Mouse (Mus musculus) intestine, embryonic 16.5 days (tissue): Measurements from ENCODE around the gene Mocs1. TPM values are rescaled to one million over a fixed set of nuclear protein-coding genes. Genes with fewer than 3 reads are reported as not detected.
"Not testable (repeated sequence)": the region's sequence is repeated elsewhere in the genome, so short reads cannot be mapped to it uniquely, and the experiment has no call there.

Experiments used
- ATAC-seq: fragments of 200-750 bp; cut with Nextera tagmentation; 2 replicates; pipeline ENCODE4 v1.8.0; 2017; ENCODE audit warnings: moderate TSS enrichment, moderate library complexity
- H3K27ac ChIP-seq: fragments of 300-500 bp; sonication (generic); 2 replicates; pipeline ENCODE4 v1.5.1; 2014; ENCODE audit warnings: mild to moderate bottlenecking, low read length
- H3K27me3 ChIP-seq: fragments of 300-500 bp; sonication (generic); replicated peaks from 2 replicates; pipeline ENCODE4 v1.6.1; 2014; ENCODE audit warnings: low read length, control low read depth, mixed read lengths; ENCODE audit not compliant: control insufficient read depth, insufficient read depth
- H3K36me3 ChIP-seq: fragments of 300-500 bp; sonication (generic); 2 replicates; pipeline ENCODE4 v1.6.1; 2014; ENCODE audit warnings: low read length, control low read depth; ENCODE audit not compliant: control insufficient read depth, insufficient read depth
- H3K4me1 ChIP-seq: fragments of 300-500 bp; sonication (generic); 2 replicates; pipeline ENCODE4 v1.6.1; 2014; ENCODE audit warnings: low read length, control low read depth, mixed read lengths; ENCODE audit not compliant: control insufficient read depth, insufficient read depth
- H3K4me2 ChIP-seq: fragments of 300-500 bp; sonication (generic); 2 replicates; pipeline ENCODE4 v1.6.1; 2014; ENCODE audit warnings: low read depth, low read length, control low read depth
- H3K4me3 ChIP-seq: fragments of 300-500 bp; sonication (generic); 2 replicates; pipeline ENCODE4 v1.5.1; 2014; ENCODE audit warnings: mild to moderate bottlenecking, low read length
- H3K9ac ChIP-seq: fragments of 300-500 bp; sonication (generic); 2 replicates; pipeline ENCODE4 v1.6.1; 2014; ENCODE audit warnings: low read depth, low read length
- H3K9me3 ChIP-seq: fragments of 300-500 bp; sonication (generic); 2 replicates; pipeline ENCODE4 v1.6.1; 2016; ENCODE audit warnings: low read length, control low read depth; ENCODE audit not compliant: control insufficient read depth
- WGBS: fragments of 180-500 bp; shearing (Covaris S2); extraction: QIAGEN DNeasy Blood & Tissue Kit; methylation state at CpG from one replicate; pipeline ENCODE4 v1.1.7; 2014; 5-methylcytosine and 5-hydroxymethylcytosine counted together
- polyA plus RNA-seq: library from polyadenylated mRNA; unstranded; fragments of >200 nt; fragmentation: Nextera tagmentation; extraction: Ambion mirVana; gene quantifications from 2 replicates; pipeline ENCODE4 v1.2.1, GENCODE M21; 2015

The Mocs1 gene
- polyA plus RNA-seq, 1 experiment from 2014 or later = 11.4 TPM

GRCm38 (mm10) chr17:49437306-49437705 lies 9.1 kb downstream of the Mocs1 start:
- not testable (repeated sequence) for ATAC-seq, H3K4me3 ChIP-seq, H3K9me3 ChIP-seq, H3K27ac ChIP-seq, H3K4me2 ChIP-seq, H3K9ac ChIP-seq, H3K27me3 ChIP-seq
- peaks cover 20% of the 10 kb centered on the region for H3K36me3 ChIP-seq
- H3K4me1 ChIP-seq = peaks cover 12% of the 10 kb centered on the region

- Histone ChIP-seq H3K27me3 (no peaks in the 10 kb centered on the region), H3K9ac (no peak overlapping the region), H3K36me3 (peaks cover 20% of the 10 kb centered on the region), H3K9me3 (no peaks in the 10 kb centered on the region), H3K27ac (no peak overlapping the region), H3K4me3 (no peak overlapping the region), H3K4me2 (no peak overlapping the region), H3K4me1 (peaks cover 6% of the 10 kb centered on the region)
- peak; percentile 63 for ATAC-seq
- 68% methylated on average over 12 of the region's 12 CpGs for WGBS
These were observed 10.8 kb downstream of the Mocs1 start for GRCm38 (mm10) chr17:49438822-49439574.

GRCm38 (mm10) chr17:49439706-49440105 lies 11.5 kb downstream of the Mocs1 start:
- WGBS = 88% methylated on average over 4 of the region's 4 CpGs
- ATAC-seq = no peak
- H3K9ac ChIP-seq = no peak overlapping the region
- H3K27ac ChIP-seq = no peak overlapping the region
- H3K9me3 ChIP-seq = no peaks in the 10 kb centered on the region
- no peak overlapping the region for H3K4me3 ChIP-seq
- H3K4me2 ChIP-seq = no peak overlapping the region
- H3K36me3 ChIP-seq = peaks cover 15% of the 10 kb centered on the region
- no peaks in the 10 kb centered on the region for H3K27me3 ChIP-seq
- peaks cover 6% of the 10 kb centered on the region for H3K4me1 ChIP-seq

- H3K4me3 ChIP-seq = no peak overlapping the region
- H3K36me3 ChIP-seq = peaks cover 7% of the 10 kb centered on the region
- peaks cover 6% of the 10 kb centered on the region for H3K4me1 ChIP-seq
- no peak overlapping the region for H3K9ac ChIP-seq
- no peaks in the 10 kb centered on the region for H3K27me3 ChIP-seq
- H3K27ac ChIP-seq = no peak overlapping the region
- H3K4me2 ChIP-seq = no peak overlapping the region
- no peaks in the 10 kb centered on the region for H3K9me3 ChIP-seq
- ATAC-seq = peak; percentile 62; the same call in 1 of the 2 replicates
- WGBS = 68% methylated on average over 14 of the region's 14 CpGs
These were observed 12.4 kb downstream of the Mocs1 start for GRCm38 (mm10) chr17:49440331-49441130.

GRCm38 (mm10) chr17:49442841-49443240 lies 14.7 kb downstream of the Mocs1 start:
- H3K4me2 ChIP-seq, H3K9me3 ChIP-seq, H3K4me1 ChIP-seq, ATAC-seq, H3K4me3 ChIP-seq, H3K27ac ChIP-seq, H3K36me3 ChIP-seq, H3K27me3 ChIP-seq, H3K9ac ChIP-seq: not testable (repeated sequence)
- WGBS = 60% methylated on average over 3 of the region's 3 CpGs

- H3K4me1 ChIP-seq = peaks cover 14% of the 10 kb centered on the region
- peak; percentile 57 for ATAC-seq
- H3K27me3 ChIP-seq = no peaks in the 10 kb centered on the region
- no peak overlapping the region for H3K27ac ChIP-seq
- 56% methylated on average over 8 of the region's 9 CpGs for WGBS
- no peak overlapping the region for H3K4me3 ChIP-seq
- H3K36me3 ChIP-seq = peaks cover 3% of the 10 kb centered on the region; the same call in 1 of the 2 replicates
- H3K9ac ChIP-seq = no peak overlapping the region
- no peaks in the 10 kb centered on the region for H3K9me3 ChIP-seq
- H3K4me2 ChIP-seq = no peak overlapping the region
These were observed 20.5 kb downstream of the Mocs1 start for GRCm38 (mm10) chr17:49448570-49449229.

GRCm38 (mm10) chr17:49449230-49449608 lies 21.1 kb downstream of the Mocs1 start:
- no peak overlapping the region for H3K4me2 ChIP-seq
- peaks cover 8% of the 10 kb centered on the region for H3K36me3 ChIP-seq
- H3K9ac ChIP-seq = no peak overlapping the region
- WGBS = 80% methylated on average over 8 of the region's 8 CpGs
- H3K4me3 ChIP-seq = no peak overlapping the region
- no peak overlapping the region for H3K27ac ChIP-seq
- ATAC-seq = peak; percentile 54; the same call in 1 of the 2 replicates
- H3K4me1 ChIP-seq = peaks cover 14% of the 10 kb centered on the region
- no peaks in the 10 kb centered on the region for H3K9me3 ChIP-seq
- H3K27me3 ChIP-seq = no peaks in the 10 kb centered on the region

- H3K4me3 ChIP-seq = no peak overlapping the region
- no peak overlapping the region for H3K27ac ChIP-seq
- H3K36me3 ChIP-seq = peaks cover 12% of the 10 kb centered on the region
- WGBS = 56% methylated on average over 6 of the region's 6 CpGs
- no peak for ATAC-seq
- H3K4me1 ChIP-seq = peaks cover 14% of the 10 kb centered on the region
- H3K9me3 ChIP-seq = no peaks in the 10 kb centered on the region
- no peak overlapping the region for H3K9ac ChIP-seq
- no peaks in the 10 kb centered on the region for H3K27me3 ChIP-seq
- H3K4me2 ChIP-seq = no peak overlapping the region
These were observed 22.8 kb downstream of the Mocs1 start for GRCm38 (mm10) chr17:49450922-49451321.

GRCm38 (mm10) chr17:49456334-49456733 lies 28.2 kb downstream of the Mocs1 start:
- Histone ChIP-seq H3K36me3 (peaks cover 10% of the 10 kb centered on the region), H3K9ac (no peak overlapping the region), H3K27ac (no peak overlapping the region), H3K4me3 (no peak overlapping the region), H3K9me3 (no peaks in the 10 kb centered on the region), H3K27me3 (no peaks in the 10 kb centered on the region), H3K4me1 (peaks cover 6% of the 10 kb centered on the region; the same call in 1 of the 2 replicates), H3K4me2 (no peak overlapping the region)
- 0 out of 2 replicates have a peak, but pooled peaks have one; percentile 22 for ATAC-seq
- WGBS = 82% methylated on average over 4 of the region's 4 CpGs
